Mouse (Mus musculus) frontal cortex, adult 2 months (tissue): Measurements from ENCODE around the gene Cbx8. TPM values are rescaled to one million over a fixed set of nuclear protein-coding genes. Genes with fewer than 3 reads are reported as not detected.

Experiments used
- DNase-seq, 2 experiments: peaks; one replicate each; pipeline ENCODE4 v3.0.0; 2022; ENCODE audit warnings: low spot score in 1 of 2; ENCODE audit errors: extremely low spot score in 1 of 2
- polyA plus RNA-seq: library from polyadenylated mRNA; depleted of rRNA; stranded (reverse); fragments of >200 nt; gene quantifications from 2 replicates; pipeline ENCODE4 v1.2.3, GENCODE M21; 2012

Gene Cbx8
- polyA plus RNA-seq, 1 experiment = 7.6 TPM

DNA sequence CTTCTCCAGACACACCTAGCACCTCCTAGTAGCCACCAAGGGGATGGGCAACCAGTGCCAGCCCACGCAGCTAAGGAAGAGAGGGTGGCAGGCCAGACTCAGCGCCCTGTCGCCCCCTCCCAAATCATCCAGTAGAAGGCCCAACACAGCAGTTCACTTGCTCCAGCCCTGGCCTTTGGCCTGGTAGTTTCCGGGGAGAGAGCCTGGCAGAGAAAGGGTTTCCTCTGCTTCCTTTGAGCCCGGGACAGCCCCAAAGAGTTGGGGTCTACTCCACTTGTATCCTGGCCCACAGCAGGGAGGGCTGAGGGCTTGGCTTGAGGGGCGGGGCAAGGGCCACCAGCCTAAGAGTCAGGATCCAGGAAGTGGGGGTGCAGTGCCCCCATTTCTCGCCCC is 38.7 kb upstream of the Cbx8 start:
- no peak for DNase-seq

DNA sequence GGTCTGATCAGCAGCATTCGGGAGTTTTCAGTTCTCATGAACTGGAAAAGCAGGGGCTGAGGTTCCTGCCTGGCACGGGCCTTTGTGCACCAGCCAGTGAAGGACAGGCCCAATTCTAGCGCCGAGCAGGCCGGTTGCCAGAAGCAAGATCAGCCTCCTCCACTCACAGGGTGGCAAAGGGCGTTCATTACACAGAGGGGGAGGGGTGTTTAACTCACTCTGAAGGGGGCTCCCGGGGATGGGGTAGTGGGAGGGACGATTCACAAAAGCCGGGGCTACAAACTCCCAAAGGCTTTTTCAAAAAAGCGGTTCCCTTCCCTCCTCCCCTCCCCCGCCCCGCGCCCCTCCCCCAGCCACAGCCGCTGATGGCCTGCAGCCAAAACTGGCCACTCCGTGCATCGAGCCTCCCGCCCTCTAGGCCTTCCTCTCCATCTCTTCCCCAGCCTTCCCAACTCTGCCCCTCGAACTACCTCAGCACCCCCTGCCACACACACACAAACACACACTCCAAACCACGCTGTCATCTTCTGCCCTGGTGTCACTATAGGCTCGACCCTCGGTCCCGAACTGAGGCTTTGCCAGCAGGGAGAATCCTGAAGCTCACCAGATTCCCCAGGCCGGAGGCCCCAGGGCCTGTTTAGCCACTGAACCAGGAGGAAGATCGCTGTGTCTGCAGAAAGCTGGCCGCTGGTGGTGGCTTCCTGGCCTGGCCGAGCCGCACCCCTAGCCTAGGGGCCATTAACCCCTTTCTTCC is 38.1 kb upstream of the Cbx8 start:
- no peak for DNase-seq

DNA sequence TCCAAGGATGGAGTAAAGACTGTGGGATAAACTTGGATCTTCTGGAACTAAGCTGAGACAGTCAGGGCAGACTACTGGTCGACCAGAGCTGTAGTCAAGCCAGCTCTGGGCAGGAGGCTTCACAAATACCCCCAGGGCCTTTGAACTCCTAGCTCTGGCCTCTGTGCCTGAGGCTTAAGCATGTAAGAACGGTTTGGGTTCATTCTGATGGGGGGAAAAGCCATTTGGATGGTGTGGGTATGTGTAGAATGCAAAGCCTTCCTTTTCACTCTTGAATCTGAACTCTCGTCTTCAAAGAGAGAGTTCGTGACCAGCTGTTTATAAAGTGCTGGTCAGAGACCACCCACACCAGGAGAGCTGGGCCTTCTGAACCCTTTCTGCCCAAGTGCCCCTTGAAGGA is 37.0 kb upstream of the Cbx8 start:
- DNase-seq = no peak

DNA sequence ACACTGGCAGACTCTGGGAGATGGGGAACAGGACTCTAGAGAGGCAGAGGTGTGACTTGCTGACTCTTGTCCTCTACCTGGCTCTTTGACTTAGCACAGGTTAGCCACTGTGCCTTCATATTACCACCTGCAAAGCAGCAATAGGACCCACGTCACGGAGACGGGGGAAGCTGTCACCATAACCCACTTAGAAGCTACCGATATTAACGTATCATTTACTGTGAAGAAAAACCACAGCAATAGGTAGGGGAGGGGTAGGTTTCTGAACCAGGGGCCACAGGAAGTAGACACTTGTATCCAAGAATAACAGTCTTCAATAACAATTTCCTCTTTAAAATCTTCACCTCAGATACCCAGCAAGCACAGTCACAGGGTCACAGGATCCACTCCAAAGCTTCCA is 35.0 kb upstream of the Cbx8 start:
- DNase-seq = no peak

DNA sequence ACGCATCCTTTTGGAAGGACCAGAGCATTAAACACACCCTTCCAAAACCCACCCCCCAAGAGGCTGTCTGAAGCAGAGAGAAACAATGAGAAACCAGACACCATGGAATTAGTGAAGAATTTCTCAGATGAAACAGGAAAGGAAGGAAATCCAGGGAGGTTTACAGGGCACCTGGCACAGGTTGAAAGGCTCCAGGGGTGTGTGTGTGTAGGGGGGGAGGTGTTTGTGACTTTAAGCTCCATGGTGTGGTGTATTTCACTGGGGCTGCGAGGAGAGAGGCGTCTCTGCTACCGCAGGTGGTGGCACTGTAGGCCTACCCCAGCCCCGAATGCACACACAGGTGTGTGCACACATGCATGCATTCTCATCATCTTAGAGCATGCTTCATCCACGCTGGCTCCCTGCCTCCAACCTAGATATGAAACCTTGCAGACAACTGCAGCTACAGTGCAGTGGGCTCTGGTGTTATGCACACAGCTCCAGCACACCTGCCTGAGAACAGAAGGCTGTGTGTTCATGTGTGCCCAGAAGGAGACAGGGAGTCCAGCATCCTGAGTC is 33.2 kb upstream of the Cbx8 start:
- DNase-seq = no peak

DNA sequence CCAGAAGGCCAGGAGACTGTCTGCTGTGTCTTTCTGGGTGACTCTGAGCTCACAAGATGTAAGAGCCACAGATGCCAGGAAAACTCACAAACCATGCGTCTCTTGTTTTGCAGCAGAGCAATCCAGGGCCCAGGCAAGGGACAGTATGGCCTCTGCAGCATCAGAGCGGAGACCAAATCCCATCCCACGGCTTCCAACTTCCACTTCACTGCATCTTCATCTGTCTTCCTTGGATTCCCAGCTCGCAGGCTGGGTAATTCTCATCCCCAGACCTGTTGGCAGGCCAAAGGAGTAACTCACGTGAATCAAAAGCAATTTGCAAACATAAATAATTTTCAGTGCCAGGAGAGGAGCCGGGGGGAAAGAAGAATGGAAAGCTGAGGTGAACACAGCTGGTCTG is 32.2 kb upstream of the Cbx8 start:
- DNase-seq = no peak

DNA sequence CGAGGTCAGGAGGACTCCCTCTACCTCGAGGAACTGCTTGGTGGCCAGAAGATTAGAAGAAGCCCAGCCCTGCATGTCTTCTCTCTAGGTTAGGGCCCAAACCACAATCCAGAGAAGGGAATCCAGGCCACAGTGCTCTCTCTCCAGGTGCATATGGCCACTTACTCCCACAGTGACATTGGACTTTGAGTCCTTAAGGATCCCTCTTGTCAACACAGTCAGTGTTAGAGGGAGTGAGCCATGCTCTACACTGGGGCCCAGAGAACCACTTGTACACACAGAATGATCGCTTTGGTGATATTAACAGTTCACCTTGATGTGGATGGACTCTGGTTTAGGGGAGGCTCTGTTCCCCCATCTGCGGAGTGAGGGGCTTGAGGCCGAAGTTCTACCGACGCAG is 31.5 kb upstream of the Cbx8 start:
- DNase-seq = no peak

DNA sequence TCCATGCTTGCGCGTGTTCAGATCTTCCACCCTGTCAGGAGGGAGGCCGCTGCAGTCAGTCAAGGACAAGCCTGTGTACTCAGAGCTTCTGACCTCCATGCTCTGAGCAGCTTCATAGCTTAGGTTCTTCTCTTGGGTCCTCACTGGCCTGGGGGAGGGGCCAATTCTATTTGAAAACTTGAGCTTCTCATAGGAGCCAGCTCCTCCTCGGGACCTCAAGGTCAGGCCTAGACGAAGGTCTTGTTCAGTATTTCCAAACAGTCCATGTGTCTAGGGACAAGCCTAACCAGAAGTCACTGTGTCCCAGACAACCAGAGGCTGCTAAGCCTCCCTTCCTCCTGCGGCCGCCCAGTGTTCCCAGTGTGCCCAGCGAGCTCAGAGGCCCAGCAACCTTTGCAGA is 26.1 kb upstream of the Cbx8 start:
- DNase-seq = no peak

DNA sequence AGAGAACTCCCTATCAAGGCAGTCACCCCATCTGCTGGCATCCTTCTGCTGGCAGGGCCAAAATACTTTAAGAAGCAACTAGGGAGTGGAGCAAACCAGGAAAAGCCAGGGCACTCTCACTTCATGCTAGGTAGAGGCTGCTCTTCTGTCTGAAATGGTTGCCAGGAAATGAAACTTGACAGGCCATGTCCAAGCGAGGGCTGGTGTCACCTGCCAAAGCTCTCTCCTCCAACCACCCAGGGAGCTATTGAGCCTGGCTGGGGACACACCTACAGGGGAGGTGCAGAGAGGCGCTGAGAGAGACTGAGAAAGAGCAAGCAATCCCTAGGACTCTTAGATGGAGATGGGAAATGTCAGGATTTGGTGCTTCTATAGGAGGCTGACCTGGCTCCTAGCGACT is 18.5 kb upstream of the Cbx8 start:
- no peak for DNase-seq

DNA sequence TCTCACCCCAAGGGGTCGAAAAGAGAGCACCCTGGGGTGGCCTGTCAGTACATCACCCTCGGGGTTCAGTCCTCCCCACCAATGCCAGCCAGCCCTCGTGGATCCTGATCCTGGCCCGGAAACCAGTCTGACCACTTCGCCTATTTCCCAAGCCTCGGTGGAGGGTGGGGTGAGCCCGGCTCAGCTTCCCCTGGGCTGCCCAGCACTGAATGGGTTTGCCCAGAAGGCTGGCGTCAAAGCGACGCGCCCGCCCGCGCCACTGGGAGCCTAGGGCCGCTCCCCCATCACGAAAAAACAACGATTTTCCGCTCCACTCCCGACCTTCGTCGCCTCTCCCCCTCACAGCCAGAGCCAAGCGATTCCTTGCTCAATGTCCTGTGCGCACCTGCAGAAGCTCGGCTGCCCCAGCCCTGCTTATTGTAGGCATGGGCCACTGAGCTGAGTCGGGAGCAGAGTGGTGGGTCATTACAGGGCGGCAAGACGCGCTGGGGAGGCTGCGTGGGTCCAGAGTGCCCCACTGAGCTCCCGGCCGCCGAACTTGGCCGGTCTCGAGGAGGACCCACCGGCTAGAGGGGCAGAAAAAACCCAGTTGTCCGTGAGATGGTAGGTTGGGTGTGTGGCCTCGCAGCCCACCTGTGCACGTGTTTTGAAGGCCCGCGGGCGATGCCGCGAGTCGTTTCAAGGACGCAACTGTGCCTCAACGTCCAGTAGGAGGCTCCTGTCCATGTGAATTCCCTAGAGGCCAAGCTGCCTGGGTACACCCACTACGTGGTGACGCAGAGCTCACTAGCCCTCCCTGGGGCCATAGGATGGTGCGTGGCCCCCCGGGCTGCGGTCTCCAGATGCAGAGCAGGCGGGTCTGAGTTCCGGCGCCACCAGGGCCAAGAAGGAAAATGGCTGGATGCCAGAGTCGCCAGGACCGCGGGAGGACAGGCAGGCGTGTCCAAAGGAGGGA is 17.5 kb upstream of the Cbx8 start:
- DNase-seq = no peak

DNA sequence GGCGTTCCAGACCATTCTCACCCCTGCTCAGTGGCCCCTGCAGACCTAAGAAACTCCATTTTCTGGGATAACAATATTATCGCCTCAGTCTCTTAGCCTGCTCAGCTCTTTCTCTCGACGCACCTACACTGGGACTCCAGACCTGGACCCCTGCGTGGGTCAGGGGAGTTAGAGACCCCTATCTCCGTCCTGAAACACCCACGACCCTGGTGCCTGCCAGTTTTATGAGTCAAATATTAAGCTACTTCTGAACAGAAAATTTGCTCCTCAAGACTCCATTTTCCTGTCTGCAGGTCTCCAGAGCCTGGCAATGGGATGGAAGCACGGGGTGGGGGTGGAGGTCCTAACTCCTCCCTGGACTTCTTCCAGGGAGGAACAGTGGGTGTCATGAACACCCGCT is 16.5 kb upstream of the Cbx8 start:
- no peak for DNase-seq

DNA sequence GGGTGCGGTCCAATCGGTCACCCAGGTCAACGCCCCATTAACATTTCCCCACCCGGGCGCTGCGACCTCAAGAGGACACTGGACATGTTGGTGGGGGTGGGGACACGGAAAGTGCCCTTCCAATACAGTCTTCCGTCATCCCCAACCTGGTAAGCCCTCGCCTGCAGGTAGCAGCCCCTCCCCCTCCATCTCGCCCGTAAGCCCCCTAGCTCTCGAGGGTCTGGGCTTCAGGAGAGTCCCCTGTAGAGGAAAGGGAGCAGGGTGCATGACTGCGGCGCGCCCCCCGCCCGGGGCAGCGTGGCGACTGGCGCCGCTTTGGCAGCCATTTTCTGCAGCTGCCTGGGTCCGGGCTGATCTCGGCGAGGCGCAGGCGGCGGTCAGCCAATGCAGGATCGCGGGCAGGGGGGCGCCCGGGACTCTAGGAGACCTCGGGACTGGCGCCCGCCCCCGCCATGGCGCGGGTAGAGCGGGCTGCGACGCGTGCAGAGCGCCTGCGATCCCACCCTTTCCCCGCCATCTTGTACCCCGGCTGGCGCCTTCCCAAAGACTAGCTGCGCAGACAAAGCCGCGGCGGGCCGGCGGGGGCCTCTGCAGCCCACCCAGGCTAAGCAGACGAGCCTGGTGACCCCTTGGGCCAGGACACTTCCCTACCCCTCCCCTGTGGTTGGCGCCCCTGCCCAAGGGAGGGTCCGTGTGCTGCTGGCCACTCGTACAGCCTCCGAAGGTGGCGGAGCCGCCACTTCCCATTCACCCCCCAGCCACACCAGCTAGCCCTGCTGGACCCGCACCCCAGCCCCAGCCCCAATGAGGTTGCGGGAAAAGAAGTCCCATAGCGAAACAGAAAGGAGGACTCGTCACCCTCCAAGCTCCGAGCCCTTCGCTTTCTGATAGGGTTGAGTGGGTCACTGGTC is 15.8 kb upstream of the Cbx8 start:
- DNase-seq = no peak

DNA sequence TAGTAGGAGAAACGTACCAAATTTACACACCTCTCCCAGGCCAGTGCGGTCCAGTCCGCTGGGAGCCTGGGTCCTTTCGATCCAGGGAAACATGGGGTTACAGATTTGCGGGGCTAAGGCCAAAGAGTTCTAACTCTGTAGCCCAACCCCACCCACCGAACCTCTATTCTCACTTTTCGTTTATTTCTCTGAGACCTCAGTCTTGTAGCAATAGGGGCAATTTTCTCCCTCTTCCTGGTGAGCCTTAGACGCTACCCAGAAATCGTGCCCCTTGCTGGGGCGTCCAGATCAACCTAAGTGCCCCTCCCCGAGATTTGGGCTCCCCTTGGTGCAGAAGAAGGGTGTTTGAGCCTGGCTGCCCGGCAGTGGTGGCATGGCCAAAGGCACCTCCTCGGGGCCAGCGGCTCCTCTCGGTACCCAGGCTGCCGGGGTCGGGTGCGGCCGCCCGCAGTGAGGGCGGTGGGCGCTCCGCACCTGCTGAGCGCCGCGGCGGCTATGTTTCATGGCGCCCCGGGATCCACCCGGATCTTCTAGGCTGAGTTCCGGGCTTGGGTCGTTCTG is 14.9 kb upstream of the Cbx8 start:
- DNase-seq = no peak

DNA sequence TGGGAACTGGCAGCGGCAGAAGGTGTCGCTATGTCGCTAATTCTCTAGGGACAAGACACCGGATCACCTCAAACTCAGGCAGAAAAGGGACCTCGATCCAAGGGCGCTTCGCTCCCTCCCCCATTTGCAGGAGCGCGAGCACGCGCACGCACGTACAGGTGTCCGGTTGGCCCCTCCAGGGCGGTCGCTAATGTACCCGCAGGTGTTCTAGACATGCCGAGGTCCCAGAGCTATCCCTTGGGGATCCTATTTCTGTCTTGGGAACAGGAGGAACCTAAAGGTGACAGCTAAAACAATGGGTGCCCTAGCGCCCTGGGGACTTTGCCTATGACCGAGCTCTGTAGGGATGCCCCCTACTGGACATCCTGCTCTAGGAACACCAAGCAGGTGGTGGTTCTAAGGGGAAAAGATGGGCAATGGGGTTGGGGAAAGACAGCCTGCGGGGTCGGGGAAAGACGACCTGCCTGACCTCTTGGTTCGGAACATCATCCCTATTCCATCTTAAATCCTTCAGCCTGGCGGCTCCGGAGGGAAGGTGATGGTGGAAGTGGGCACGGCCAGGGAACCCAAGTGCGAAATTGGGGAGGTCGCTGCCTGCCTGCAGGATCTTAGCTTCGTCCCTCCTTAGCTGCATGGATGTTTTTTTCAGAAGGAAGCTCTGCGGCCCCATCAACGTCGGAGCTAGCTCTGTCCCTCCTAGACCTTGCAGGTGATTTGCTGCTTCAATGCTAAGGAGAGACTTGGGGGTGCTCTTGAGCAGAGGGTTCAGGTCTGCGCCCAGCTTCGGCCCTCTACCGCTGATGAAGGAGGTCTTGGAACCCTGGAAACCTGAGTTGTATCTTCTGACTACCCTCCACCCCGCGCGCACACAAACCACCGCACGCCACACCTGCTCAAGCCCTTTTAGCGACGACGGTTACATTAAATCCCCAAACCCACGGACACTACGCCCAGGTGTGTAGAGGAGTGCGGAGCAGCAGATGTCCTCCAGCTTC is 13.9 kb upstream of the Cbx8 start:
- DNase-seq = no peak

DNA sequence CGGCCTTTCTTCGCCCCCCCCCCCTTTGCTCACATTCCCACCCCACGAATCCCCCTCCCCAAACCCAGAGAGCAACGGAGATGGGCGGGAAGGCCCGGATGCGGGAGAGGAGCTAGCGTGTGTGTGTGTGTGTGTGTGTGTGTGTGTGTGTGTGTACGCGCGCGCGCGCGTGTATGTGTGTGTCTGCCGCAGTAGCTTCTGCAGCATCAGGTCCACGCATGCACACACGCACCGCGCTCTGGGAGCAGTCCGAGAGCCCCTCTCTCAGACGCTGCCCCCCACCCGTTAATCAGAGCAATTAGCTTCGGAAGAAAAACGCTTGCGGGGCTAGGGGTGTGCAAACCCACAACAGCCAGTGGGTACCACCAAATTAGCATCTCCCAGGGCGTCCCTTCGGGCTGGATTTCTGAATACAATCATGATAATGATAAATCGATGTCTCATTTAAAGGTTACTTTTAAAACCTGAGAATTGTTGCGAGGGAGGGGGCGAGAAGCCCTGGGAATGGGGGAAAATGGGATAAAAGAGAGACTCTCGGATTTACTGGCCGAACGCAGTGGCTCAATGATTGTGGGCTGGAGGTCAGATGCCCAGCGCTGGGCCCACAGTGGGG is 13.1 kb upstream of the Cbx8 start:
- DNase-seq = no peak

DNA sequence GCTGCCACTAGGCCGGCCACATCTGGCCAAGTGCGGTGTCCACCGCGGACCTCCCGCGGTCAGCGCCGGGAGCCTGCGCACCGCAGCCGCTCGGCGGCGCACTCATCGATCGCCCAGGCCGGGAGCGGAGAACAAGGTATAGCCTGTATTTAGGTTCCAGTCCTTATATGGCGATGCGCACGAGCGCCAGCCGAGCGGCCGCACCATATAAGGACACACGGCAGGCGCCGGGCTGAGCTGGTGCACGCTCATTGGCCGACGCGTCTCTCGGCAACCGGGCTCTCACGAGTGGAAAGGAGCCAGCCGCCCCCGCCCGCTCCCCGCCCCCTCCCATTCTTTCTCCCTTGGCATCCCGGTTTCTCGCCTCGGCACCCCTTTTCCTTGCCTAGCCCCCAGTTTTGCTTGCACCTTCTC is 12.5 kb upstream of the Cbx8 start:
- DNase-seq = peak; percentile 69 to 79

DNA sequence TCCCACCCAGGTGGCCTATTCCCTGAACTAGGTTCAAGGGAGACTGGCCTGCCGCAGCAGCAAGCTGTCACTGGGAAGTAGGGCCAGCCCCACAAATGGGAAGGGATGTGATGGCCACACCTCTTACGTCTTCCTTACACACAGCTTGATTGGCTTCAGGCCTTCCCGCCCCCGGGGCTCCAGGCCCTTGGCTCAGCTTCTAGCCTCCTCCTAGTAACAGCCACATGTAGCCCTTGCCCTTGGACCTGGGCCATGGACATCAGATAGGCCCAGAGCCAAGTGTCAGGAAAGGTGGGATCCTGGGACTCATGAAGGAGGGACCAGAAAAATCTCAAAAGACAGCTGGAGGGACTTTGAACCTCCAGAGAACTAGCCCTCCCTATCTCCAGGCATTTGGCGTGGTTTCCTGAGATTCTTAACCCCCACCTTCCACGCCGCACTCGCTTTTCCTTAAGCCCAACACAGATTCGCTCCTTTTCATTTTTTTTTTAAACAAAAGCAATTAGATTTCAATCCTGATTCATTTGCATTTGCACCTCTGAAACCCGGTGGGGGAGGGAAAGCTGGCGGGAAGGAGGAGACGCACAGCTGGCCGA is 12.0 kb upstream of the Cbx8 start:
- DNase-seq = no peak
